Mouse (Mus musculus): ENCODE measurements around the gene Cyp51.

DNA sequence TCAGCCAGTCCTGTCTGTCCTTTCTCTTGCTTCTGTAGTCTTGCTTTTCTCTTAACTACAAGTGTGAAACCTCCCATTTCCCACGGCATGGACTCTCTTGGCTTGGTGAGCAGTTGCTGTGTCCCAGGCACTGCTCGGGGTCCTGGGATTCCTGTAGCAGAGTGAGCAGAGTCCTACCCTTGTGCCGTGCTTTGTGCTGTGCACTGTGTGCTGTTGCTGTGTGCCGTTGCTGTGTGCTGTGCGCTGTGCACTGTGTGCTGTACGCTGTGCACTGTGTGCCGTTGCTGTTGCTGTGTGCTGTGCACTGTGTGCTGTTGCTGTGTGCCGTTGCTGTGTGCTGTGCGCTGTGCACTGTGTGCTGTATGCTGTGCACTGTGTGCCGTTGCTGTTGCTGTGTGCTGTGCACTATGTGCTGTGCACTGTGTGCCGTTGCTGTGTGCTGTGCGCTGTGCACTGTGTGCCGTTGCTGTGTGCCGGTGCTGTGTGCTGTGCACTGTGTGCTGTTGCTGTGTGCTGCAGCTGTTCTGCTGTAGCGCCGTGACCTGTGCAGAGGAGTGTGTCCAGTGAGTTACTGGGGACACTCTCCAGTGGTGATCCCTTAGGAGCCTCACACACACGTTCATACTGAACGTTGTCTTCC lies 38.0 kb downstream of the Cyp51 start:
- TF ChIP-seq CTCF (IDR thresholded peaks at IDR 0.05; ENCODE audit: low read depth, low read length): no peak
- no peak for TF ChIP-seq GATA1 (IDR thresholded peaks at IDR 0.05; ENCODE audit: borderline replicate concordance, low read length)
- peak; percentile 75; the same call in 1 of the 2 replicates for TF ChIP-seq POLR2AphosphoS5 (IDR thresholded peaks at IDR 0.05; ENCODE audit: insufficient replicate concordance, low read depth, low read length)

Data from G1E (cell line).